Mouse (Mus musculus): ENCODE data around the gene Hpcal4. TPM values are rescaled to one million over a fixed set of nuclear protein-coding genes. Genes with fewer than 3 reads are reported as not detected.

Gene Hpcal4
- polyA plus RNA-seq, 1 experiment from 2014 or later = 0.72 TPM

Other genes with a start within 250 kb of the Hpcal4 start
- gene Mfsd2a, start 222.0 kb upstream of the Hpcal4 start, polyA plus RNA-seq (2015; fragmentation: Nextera tagmentation; extraction: Ambion mirVana) = 0.37 and 0.94 TPM in 2 replicates
- gene Mycl, start 187.6 kb upstream of the Hpcal4 start, polyA plus RNA-seq (2015; fragmentation: Nextera tagmentation; extraction: Ambion mirVana) = 0.77 and 2.8 TPM in 2 replicates
- 9.9 and 10.9 TPM in 2 replicates for gene Trit1, start 166.6 kb upstream of the Hpcal4 start, polyA plus RNA-seq (2015; fragmentation: Nextera tagmentation; extraction: Ambion mirVana)
- gene Bmp8b, start 78.1 kb upstream of the Hpcal4 start, polyA plus RNA-seq (2015; fragmentation: Nextera tagmentation; extraction: Ambion mirVana) = 0.15 and 0.36 TPM in 2 replicates
- not detected in 2 replicates for gene Oxct2b, start 67.0 kb upstream of the Hpcal4 start, polyA plus RNA-seq (2015; fragmentation: Nextera tagmentation; extraction: Ambion mirVana)
- 51.3 and 58.0 TPM in 2 replicates for gene Ppie, start 43.3 kb upstream of the Hpcal4 start, polyA plus RNA-seq (2015; fragmentation: Nextera tagmentation; extraction: Ambion mirVana)
- gene Nt5c1a, start 18.3 kb downstream of the Hpcal4 start, polyA plus RNA-seq (2015; fragmentation: Nextera tagmentation; extraction: Ambion mirVana) = 1.3 and 1.5 TPM in 2 replicates
- 13.0 and 21.2 TPM in 2 replicates for gene Heyl, start 50.3 kb downstream of the Hpcal4 start, polyA plus RNA-seq (2015; fragmentation: Nextera tagmentation; extraction: Ambion mirVana)
- 51.3 and 53.8 TPM in 2 replicates for gene Pabpc4, start 79.1 kb downstream of the Hpcal4 start, polyA plus RNA-seq (2015; fragmentation: Nextera tagmentation; extraction: Ambion mirVana)
- gene Oxct2a, start 140.4 kb downstream of the Hpcal4 start, polyA plus RNA-seq (2015; fragmentation: Nextera tagmentation; extraction: Ambion mirVana) = not detected in 2 replicates
- 0.11 TPM in 1 of 2 replicates, not detected in the other for gene Bmp8a, start 160.0 kb downstream of the Hpcal4 start, polyA plus RNA-seq (2015; fragmentation: Nextera tagmentation; extraction: Ambion mirVana)